Mouse (Mus musculus): Measurements from ENCODE around the gene Setd1b. TPM values are rescaled to one million over a fixed set of nuclear protein-coding genes. Genes with fewer than 3 reads are reported as not detected.

Gene Setd1b
- polyA plus RNA-seq, 1 experiment from 2014 or later: 6.0 TPM

DNA sequence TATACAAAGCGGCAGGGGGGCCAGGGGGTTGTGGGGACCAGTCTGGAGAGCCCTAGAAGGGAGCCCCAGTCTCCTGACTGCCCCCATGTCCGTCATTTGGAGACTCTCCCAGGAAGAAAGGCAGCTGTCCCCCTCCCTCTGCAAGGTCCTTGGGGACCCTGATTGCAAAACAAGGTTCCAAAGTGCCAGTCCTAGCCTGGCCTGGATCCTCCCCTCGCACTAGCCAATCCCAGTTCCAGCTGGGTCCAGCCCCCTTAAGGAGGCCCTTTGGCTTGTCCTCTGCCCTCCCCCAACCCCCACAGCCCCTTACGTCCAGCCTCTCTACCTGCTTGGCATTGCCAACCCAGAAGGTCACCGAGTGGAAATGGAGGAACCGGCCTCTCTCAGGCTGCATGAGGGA, 39.5 kb downstream of the Setd1b start:
- Histone ChIP-seq H3K4me3 (no peak overlapping the region), H3K4me2 (peak overlapping the region; percentile 2; the same call in 1 of the 2 replicates), H3K27ac (peak overlapping the region; percentile 28; the same call in 1 of the 2 replicates), H3K9me3 (replicated peaks) (no peaks in the 10 kb centered on the region), H3K4me1 (peaks cover 14% of the 10 kb centered on the region; the same call in 1 of the 2 replicates), H3K36me3 (no peaks in the 10 kb centered on the region), H3K27me3 (replicated peaks) (peaks cover 35% of the 10 kb centered on the region), H3K9ac (no peak overlapping the region)
- ATAC-seq: peak; percentile 47
- 72% methylated on average over 6 of the region's 6 CpGs for WGBS (ENCODE audit: insufficient replicate concordance)

DNA sequence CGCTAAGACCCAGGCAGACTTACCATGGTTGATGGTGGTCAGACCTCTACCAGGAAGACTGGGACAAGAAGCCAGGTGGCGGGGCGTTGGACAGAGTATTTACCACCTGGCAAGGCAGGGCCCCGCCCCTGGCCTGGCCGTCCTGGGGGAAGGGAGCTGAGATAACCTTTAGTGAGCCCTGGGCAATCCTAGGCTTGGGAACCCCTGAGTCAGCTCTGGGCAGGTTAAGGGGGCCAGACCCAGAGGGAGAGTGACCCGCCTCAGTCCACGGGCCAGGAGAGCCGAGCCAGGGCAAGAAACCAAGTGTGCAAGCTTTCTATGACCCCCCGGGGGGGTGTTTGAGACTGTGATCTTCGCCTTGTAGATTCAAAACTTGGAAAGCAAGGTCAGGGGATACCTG, 40.7 kb downstream of the Setd1b start, which contains the start of gene Hpd:
Gene Hpd (minus strand): TSS at position 77 of the 400 bp plus-strand sequence.
- Histone ChIP-seq H3K9ac (0 out of 2 replicates have a peak within 1 kb of the TSS, but pooled peaks have one; percentile 12), H3K4me2 (no peak within 1 kb of the TSS), H3K9me3 (replicated peaks) (no peaks in the 10 kb centered on the region), H3K4me1 (peaks cover 11% of the 10 kb centered on the region; the same call in 1 of the 2 replicates), H3K27ac (peak within 1 kb of the TSS; percentile 18), H3K36me3 (no peaks in the 10 kb centered on the region), H3K27me3 (replicated peaks) (peaks cover 28% of the 10 kb centered on the region), H3K4me3 (no peak within 1 kb of the TSS)
- ATAC-seq: no peak
- WGBS (ENCODE audit: insufficient replicate concordance): 54% methylated on average over 10 of the region's 10 CpGs

DNA sequence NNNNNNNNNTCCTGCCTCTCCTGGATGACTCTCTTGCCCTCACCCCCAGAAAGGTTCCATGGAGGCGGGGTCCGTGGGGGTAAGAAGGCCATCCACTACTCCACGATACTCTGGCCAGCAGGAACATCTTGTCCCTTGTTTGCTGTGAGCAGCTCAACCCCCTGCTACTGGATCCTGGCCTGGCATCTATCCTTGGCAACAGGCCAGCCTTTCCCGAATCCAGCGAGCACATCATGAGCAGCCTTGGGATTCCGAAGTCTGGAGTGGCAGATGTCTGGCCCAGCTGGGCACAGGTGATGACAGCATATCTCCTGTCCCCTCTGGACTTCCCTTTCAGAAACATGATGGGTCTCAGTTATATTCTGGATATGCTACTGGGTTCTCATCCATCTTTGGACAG, 44.0 kb downstream of the Setd1b start:
- Histone ChIP-seq H3K9ac (no peak overlapping the region), H3K27me3 (replicated peaks) (peaks cover 27% of the 10 kb centered on the region), H3K4me2 (no peak overlapping the region), H3K9me3 (replicated peaks) (no peaks in the 10 kb centered on the region), H3K4me1 (peaks cover 8% of the 10 kb centered on the region; the same call in 1 of the 2 replicates), H3K36me3 (no peaks in the 10 kb centered on the region), H3K27ac (no peak overlapping the region), H3K4me3 (no peak overlapping the region)
- WGBS (ENCODE audit: insufficient replicate concordance): 73% methylated on average over 6 of the region's 6 CpGs
- no peak for ATAC-seq

DNA sequence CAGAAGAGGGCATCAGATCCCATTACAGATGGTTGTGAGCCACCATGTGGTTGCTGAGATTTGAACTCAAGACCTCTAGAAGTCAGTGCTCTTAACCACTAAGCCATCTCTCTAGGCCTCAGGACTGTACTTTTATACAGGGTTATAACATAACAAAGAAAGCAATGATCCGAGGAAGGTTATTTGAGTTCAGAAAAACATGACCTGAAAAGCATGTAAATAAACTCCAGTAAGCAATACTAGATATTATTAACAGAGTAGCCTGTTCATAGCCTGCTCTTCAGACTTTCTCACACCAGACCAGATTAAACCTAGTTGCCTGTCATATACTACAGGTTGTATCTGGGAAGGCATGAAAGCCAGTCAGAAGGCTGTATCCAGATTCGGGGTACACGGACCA, 45.3 kb downstream of the Setd1b start:
- Histone ChIP-seq H3K9me3 (replicated peaks) (no peaks in the 10 kb centered on the region), H3K27me3 (replicated peaks) (peaks cover 27% of the 10 kb centered on the region), H3K4me1 (peaks cover 21% of the 10 kb centered on the region), H3K9ac (no peak overlapping the region), H3K36me3 (no peaks in the 10 kb centered on the region), H3K4me3 (no peak overlapping the region), H3K27ac (no peak overlapping the region), H3K4me2 (no peak overlapping the region)
- WGBS (ENCODE audit: insufficient replicate concordance): 84% methylated on average over 3 of the region's 3 CpGs
- no peak for ATAC-seq

DNA sequence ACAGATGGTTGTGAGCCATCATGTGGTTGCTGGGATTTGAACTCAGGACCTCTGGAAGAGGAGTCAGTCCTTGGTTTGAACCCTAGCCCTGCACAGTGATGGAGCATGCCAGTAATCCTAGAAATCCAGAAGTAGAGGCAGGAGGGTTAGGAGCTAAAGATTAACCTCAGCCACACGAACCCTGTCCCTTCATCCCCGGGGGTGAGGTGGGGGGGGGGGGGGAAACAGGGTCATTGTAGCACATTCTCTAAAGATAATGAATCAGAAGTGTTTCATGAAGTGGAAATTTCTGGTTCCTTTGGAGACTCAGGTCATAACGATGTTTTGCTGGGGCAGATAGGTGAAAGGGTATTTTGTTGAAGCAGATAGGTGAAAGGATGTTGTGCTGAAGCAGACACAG, 48.9 kb downstream of the Setd1b start:
- Histone ChIP-seq H3K36me3 (no peaks in the 10 kb centered on the region), H3K9ac (no peak overlapping the region), H3K4me1 (peaks cover 50% of the 10 kb centered on the region), H3K27ac (no peak overlapping the region), H3K27me3 (replicated peaks) (peaks cover 10% of the 10 kb centered on the region; the same call in 1 of the 2 replicates), H3K9me3 (replicated peaks) (no peaks in the 10 kb centered on the region), H3K4me3 (no peak overlapping the region), H3K4me2 (no peak overlapping the region)
- ATAC-seq: no peak
- WGBS (ENCODE audit: insufficient replicate concordance): 59% methylated on average over 3 of the region's 3 CpGs

DNA sequence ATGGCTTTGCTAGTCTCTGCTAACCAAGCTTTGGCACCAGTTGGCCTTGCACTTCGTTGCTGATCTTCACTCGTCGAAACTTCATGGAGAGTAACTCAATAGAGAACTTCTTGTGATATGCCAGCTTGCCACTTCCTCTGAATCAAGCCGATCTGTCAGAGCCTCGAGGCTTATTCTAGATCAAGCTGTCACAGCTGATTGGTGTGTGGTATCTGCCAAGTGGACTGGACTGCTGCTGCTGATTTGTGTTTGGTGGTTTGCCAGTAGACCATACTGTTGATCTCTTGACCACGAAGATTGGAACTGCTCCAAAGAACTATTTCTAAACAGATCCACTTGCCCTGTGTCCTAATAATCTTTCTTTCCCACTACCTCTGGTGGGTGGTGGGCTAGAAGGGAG, 49.4 kb downstream of the Setd1b start:
- Histone ChIP-seq H3K4me3 (no peak overlapping the region), H3K27ac (no peak overlapping the region), H3K9me3 (replicated peaks) (no peaks in the 10 kb centered on the region), H3K9ac (no peak overlapping the region), H3K27me3 (replicated peaks) (0 out of 2 replicates have a peak, but pooled peaks cover 5% of the 10 kb centered on the region), H3K4me1 (peaks cover 54% of the 10 kb centered on the region), H3K4me2 (no peak overlapping the region), H3K36me3 (no peaks in the 10 kb centered on the region)
- ATAC-seq: no peak
- WGBS (ENCODE audit: insufficient replicate concordance): 50% methylated on average over 6 of the region's 6 CpGs

DNA sequence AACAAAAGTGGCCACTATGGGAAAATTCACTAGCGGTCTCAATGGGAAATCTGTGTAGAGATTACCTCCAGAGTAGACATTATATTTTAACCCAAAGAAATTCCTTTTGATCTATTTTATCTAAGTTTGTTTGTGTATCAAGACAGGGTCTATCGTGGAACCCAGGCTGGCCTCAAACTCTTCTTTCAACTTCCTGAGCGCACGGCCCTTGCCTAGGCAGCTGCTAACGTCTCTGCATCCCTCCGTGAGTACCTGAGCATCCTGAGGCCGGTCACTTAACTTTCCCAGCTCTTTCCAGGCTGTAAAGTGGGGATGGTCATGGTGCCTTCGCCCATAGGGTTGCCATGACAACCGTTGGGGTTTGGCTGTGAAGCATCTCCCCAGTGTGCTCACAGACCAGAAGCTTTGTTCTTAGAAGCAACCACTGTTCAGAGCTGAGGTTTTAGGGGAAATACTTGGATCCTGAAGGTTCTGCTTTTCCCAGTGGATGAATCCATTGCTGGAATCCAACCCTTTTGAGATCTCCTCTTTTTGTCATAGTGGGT, 50.7 kb downstream of the Setd1b start:
- 54% methylated on average over 9 of the region's 9 CpGs for WGBS (ENCODE audit: insufficient replicate concordance)
- 0 out of 2 replicates have a peak, but pooled peaks cover 5% of the 10 kb centered on the region for H3K27me3 ChIP-seq (replicated peaks)
- H3K9ac ChIP-seq: no peak overlapping the region
- H3K27ac ChIP-seq: peak overlapping the region; percentile 88
- peaks cover 54% of the 10 kb centered on the region for H3K4me1 ChIP-seq
- H3K9me3 ChIP-seq (replicated peaks): no peaks in the 10 kb centered on the region
- no peak overlapping the region for H3K4me2 ChIP-seq
- no peak overlapping the region for H3K4me3 ChIP-seq
- no peak for ATAC-seq
- no peaks in the 10 kb centered on the region for H3K36me3 ChIP-seq

DNA sequence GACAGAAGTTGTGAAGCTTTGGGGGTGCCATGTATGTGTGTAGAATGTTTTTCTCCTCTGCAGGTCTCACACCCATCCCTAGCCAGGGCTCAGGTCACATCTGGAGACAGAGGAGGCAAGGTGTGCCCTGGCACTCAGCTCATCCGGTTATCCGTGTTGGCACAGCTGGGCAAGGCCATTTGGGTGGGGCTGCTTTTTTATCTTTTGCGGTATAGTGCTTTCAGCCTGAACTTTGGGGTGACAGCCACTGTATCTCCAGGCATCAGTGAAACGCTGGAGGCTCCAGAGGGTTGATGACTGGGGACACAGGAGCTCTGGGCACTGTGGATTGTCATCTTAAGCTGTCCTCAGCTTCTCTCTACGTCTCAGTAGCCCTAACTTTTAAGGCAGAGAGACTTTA, 51.4 kb downstream of the Setd1b start:
- WGBS (ENCODE audit: insufficient replicate concordance): 28% methylated on average over 5 of the region's 5 CpGs
- Histone ChIP-seq H3K27me3 (replicated peaks) (0 out of 2 replicates have a peak, but pooled peaks cover 3% of the 10 kb centered on the region), H3K4me3 (no peak overlapping the region), H3K4me2 (peak overlapping the region; percentile 53), H3K4me1 (peaks cover 55% of the 10 kb centered on the region), H3K9ac (peak overlapping the region; percentile 57), H3K36me3 (no peaks in the 10 kb centered on the region), H3K9me3 (replicated peaks) (no peaks in the 10 kb centered on the region), H3K27ac (peak overlapping the region; percentile 88)
- peak; percentile 94 for ATAC-seq

DNA sequence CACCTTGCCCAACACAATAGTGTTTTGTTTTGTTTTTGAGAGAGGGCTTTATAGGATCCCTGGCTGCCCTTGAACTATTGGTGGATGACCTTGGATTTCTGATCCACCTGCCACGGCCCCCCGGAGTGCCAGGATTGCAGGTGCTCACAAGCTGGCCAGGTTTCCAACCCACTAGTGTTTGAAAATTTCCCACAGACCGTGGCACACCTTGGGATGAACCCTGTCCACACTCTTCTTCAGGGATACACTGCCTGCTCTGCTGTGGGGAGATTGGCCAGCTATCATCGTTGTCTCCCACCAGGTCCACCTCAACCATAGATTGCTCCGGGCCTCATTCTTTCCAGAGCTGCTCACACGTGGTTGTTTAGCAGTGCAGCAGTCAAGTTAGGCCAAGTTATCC, 52.9 kb downstream of the Setd1b start:
- Histone ChIP-seq H3K36me3 (no peaks in the 10 kb centered on the region), H3K4me1 (peaks cover 60% of the 10 kb centered on the region), H3K9ac (peak overlapping the region; percentile 29; the same call in 1 of the 2 replicates), H3K27ac (peak overlapping the region; percentile 73), H3K4me2 (no peak overlapping the region), H3K4me3 (no peak overlapping the region), H3K27me3 (replicated peaks) (no peaks in the 10 kb centered on the region), H3K9me3 (replicated peaks) (no peaks in the 10 kb centered on the region)
- no peak for ATAC-seq
- 72% methylated on average over 6 of the region's 6 CpGs for WGBS (ENCODE audit: insufficient replicate concordance)

DNA sequence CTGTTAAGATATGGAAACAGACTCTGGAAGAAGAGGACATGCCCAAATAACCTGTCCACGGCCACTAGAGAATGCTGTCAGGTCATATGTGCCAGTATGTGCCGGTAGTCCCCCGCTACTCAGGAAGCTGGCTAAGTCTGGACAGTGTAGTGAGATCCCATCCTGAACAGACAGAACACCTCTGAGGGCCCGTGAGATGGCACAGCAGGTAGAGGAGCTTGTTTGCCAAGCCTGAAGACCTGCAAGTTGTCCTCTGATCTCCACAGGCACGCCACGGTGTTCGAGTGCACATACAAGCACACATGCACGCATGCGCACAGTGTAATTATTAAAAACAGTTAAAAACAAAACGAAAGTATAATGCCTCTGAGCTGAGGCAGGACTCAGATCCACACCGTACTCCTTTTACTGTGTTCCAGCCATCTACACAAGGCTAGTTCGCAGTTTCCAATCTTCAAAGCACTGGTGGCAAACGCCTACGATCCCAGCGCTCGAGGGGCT, 53.6 kb downstream of the Setd1b start:
- H3K9ac ChIP-seq: no peak overlapping the region
- H3K4me2 ChIP-seq: peak overlapping the region; percentile 21; the same call in 1 of the 2 replicates
- ATAC-seq: no peak
- 76% methylated on average over 16 of the region's 16 CpGs for WGBS (ENCODE audit: insufficient replicate concordance)
- peak overlapping the region; percentile 73 for H3K27ac ChIP-seq
- H3K4me3 ChIP-seq: no peak overlapping the region
- H3K9me3 ChIP-seq (replicated peaks): no peaks in the 10 kb centered on the region
- H3K36me3 ChIP-seq: no peaks in the 10 kb centered on the region
- no peaks in the 10 kb centered on the region for H3K27me3 ChIP-seq (replicated peaks)
- H3K4me1 ChIP-seq: peaks cover 67% of the 10 kb centered on the region

DNA sequence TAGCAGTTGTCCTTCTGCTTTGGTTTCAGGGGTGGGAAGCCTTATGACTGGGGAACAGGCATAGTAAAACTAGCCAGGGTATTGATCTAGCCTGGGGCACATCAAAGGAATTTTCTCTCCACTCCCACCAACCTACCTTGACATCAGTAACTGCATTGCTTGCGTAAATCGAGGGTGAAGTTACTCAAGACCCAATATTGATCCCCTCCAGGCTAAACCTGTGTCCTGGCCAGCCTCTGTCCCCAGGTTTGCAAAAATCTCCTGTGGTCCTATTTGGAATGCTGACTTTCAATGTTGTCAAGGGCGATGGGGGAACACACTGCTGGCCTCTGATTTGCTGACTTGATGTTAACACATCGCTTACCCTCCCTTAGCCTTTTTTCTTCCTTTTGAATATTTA, 54.8 kb downstream of the Setd1b start:
- Histone ChIP-seq H3K27ac (no peak overlapping the region), H3K4me3 (no peak overlapping the region), H3K4me2 (no peak overlapping the region), H3K27me3 (replicated peaks) (no peaks in the 10 kb centered on the region), H3K9me3 (replicated peaks) (no peaks in the 10 kb centered on the region), H3K36me3 (no peaks in the 10 kb centered on the region), H3K4me1 (peaks cover 67% of the 10 kb centered on the region), H3K9ac (no peak overlapping the region)
- WGBS (ENCODE audit: insufficient replicate concordance): 69% methylated on average over 4 of the region's 4 CpGs
- ATAC-seq: peak; percentile 6; the same call in 1 of the 2 replicates

DNA sequence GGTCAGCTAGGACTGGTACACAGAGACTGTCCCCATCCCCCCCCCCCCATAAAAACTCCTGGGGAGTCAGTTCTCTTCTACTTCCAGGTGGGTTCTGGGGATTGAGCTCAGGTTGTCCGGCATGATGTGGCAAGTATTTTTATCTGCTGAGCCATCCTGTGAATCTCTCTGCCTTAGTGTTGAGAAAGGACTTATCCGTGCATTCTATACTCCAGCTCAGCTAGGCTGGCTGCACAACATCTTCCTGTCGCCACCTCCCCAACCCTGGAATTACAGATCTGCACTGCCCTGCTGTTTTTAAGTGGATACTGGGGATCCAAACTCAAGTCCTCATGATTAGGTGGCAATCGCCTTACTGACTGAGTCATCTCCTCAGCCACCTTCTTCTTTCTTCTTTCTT, 56.5 kb downstream of the Setd1b start:
- no peaks in the 10 kb centered on the region for H3K9me3 ChIP-seq (replicated peaks)
- 74% methylated on average over 4 of the region's 4 CpGs for WGBS (ENCODE audit: insufficient replicate concordance)
- no peaks in the 10 kb centered on the region for H3K27me3 ChIP-seq (replicated peaks)
- H3K27ac ChIP-seq: peak overlapping the region; percentile 46; the same call in 1 of the 2 replicates
- no peaks in the 10 kb centered on the region for H3K36me3 ChIP-seq
- H3K9ac ChIP-seq: no peak overlapping the region
- H3K4me2 ChIP-seq: no peak overlapping the region
- peaks cover 58% of the 10 kb centered on the region for H3K4me1 ChIP-seq
- no peak for ATAC-seq
- H3K4me3 ChIP-seq: no peak overlapping the region
